Mouse (Mus musculus): Measurements from ENCODE around the gene Faf1. TPM values are rescaled to one million over a fixed set of nuclear protein-coding genes. Genes with fewer than 3 reads are reported as not detected.
A peak's percentile ranks its signal among the peaks of the same experiment; 100 is the strongest.

Gene Faf1
- total RNA-seq, 2 experiments from 2014 or later = 31.8 to 34.3 TPM

DNA sequence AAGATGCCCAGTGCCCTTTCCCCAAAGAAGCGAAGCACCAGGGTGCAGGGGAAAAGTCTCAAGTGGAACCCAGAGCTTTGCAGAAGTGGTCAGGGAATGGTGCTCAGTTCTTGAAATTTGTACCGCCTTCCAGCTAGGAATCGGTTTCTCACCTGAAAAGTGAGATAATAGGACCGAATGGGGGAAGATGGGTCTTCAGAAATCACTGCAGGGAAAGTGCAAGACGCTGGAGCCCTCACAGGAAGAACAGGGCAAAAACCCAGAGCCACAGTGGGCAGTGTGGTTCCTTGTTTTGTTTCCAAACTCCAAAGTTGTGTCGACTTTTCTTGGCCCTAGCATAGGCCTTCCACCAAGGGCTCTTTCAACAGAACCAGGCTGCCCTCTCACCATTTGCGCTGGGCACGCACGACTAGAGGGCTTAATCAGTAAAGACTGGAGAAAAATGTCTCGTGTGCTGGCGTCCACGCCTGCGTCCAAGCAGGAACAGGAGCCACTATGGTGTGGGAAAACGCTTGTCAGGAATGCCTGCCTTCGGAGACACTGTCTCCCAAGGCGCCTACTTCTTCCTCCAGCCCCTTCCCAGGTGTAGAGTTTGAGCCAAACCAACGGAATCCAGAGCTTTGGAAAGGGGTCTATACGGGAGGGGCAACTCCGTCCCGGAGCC, 297.7 kb downstream of the Faf1 start:
- intact Hi-C loops (cut with DNase I) = no loop called here
- DNase-seq (ENCODE audit: extremely low spot score in 1 of 2, low spot score in 2 of 2) = no peak

DNA sequence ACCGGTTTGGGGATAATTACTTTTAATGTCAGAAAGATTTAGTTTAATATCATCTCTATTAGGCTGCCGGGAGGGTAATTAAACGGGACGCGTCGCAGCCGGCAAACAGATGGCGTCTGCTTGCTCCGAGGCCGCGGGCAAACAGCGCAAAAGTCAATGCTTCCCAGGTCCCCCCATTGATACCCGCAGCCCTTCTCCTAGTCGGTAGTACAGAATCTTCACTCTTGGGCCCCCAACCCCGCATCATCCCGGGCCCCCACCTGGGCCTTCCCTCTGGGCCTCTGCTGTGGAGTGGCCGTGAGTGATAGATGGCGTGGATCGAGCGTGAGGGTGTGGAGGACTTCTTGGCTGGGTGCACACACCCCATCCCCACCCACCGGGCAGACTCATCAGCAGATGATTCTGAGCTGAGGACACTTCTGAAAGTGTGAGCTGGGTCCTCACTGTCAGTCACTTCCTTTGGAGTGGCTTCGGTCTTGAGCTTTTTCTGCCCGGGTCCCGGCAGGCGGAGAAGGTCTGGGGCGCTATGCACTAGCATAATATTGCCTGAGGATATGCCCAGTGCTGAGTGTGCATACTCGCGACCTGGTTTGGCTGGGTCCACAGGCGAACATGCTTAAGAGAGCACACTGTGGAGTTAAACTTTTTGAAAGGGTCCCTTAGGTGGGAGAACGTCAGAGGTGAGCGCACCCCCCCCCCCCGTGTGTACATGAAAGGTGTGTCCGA, 298.4 kb downstream of the Faf1 start:
- intact Hi-C loops (cut with DNase I) = loop anchor here (5.0 kb wide), 1 partner anchor 213 kb away; no protein-coding TSS in a partner anchor
- DNase-seq (ENCODE audit: extremely low spot score in 1 of 2, low spot score in 2 of 2) = no peak

DNA sequence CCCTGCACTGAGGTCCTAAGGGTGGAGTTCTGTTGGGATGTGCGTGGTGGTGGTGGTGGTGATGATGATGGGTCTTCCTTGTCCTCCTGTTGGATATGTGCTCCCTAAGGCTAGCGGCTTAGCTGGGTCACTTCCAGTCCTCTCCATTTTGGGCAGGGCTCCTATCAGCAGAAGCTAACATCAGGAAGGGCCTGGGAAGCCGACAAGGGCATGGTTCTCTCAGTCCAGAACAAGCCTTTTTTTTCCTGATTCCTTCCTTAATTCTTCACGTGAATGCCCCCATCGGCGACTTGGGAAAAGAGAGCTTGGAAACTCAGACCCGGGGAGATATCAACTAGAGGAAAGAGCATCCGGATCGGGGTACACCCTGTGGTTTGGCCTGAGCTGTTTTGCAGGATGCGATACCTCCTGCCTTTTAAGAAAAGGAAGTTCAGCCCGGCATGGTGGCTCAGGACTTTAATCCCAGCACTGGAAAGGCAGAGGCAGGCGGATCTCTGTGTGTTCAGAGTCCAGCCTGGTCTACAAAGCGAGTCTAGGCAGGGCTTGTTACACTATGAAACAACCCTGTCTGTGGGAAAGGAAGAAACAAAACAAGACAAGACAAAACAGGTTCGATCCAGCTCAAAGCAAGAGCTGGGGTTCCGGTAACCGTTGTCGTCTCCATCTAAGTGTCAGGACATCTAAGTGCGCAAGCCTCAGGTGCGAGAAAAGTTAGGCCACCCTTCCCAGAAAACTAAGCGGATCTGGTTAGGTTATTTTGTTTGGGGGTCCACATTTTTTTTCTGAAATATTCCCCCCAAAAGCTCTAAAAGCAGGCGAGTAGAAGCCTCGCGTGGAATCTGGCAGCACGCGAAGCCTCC, 299.2 kb downstream of the Faf1 start:
- intact Hi-C loops (cut with DNase I) = loop anchor here (5.0 kb wide), 1 partner anchor 213 kb away; no protein-coding TSS in a partner anchor
- no peak for DNase-seq (ENCODE audit: extremely low spot score in 1 of 2, low spot score in 2 of 2)

DNA sequence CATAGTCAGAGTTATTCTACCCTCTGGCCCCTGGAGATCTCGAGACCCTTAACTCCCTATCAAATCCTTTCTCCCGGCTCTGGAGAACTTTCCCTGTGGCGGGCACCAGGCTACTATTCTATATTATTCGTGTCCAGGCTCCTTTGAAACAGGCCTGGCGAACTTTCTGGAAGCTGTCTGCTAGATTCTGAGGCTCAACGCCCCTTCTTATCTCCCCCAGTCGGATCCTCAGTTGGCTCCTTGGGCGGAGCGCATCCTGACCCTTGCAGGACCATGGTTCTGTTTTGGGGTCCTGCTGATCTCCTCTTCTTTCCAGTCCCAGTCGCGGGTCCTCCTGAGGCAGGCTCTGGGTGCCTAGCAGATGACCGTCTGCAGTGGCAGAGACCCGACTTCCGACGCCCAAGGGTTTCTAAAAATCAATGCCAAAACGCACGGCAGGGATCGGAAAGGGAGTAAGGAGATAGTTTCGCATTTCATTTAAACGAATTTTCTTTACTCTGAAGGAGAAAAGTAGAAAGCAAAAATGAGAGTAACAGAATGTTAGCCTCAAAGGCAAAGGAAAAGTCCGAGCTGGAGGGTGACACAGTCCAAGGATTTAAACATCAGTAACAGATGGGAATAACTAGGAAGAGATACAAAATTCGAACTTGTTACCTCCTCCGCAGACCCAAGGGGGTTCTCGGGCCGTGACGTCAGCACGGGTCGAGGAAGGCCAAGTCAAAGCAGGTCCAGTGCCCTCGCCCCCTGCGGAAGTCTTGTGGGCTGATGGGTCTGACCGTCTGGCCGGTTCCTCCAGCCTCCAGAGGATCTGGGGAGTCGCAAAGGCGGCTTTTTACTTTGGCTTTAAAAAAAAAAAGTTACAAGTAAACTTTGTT, 300.1 kb downstream of the Faf1 start:
- DNase-seq (ENCODE audit: extremely low spot score in 1 of 2, low spot score in 2 of 2) = no peak

DNA sequence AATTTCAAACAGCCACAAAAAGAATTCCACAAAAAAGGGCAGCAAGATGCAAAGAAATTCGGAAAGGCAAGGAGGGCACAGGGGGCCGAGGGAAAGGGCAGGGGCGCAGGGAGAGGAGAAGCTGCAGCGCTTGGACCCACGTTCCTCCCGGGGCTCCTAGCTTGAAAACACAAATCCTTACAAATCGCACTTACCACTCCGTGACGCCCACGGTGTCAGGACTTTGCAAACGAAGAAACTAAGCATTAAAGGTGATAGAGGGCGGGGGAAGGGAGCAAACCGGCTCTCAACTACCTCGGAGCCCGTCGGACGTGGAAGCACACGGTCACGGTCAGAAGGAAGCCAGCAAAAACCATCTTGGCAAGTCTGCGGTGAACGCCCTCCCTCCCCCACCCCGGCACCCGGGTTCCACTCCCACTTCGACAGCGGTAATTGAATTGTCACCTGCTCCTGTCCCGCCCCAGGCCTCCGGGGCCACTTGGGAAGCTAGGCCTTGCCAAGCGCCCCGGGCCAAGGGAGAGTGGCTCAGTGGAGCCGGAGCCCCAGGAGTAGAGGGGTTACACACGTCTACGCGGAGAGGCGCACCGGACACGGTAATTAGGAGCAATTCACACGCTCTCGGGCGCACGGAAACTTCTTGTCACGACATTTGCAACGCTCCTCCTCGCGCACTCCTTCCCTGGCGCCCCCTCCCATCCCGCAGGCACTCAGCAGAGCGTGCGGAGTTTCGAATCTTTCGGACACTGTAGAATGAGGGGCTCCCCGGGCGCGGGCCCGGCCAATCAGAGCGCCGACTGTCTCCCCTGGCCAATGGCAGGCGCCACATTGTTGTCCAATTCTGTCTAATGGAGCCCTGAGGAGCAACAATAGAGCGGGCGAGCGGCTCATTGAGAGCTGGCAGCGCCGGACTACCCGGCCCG, 301.0 kb downstream of the Faf1 start, which contains the start of gene Dmrta2:
Gene Dmrta2, plus strand, starts transcription at position 906 of the 920 bp plus-strand sequence.
- intact Hi-C loops (cut with DNase I) = loop anchor here (5.0 kb wide), 1 partner anchor 215 kb away; no protein-coding TSS in a partner anchor

More for the DNA sequence above, 300.1 kb downstream of the Faf1 start:
- intact Hi-C loops (cut with DNase I) = loop anchor here (5.0 kb wide), 1 partner anchor 214 kb away; no protein-coding TSS in a partner anchor

DNA sequence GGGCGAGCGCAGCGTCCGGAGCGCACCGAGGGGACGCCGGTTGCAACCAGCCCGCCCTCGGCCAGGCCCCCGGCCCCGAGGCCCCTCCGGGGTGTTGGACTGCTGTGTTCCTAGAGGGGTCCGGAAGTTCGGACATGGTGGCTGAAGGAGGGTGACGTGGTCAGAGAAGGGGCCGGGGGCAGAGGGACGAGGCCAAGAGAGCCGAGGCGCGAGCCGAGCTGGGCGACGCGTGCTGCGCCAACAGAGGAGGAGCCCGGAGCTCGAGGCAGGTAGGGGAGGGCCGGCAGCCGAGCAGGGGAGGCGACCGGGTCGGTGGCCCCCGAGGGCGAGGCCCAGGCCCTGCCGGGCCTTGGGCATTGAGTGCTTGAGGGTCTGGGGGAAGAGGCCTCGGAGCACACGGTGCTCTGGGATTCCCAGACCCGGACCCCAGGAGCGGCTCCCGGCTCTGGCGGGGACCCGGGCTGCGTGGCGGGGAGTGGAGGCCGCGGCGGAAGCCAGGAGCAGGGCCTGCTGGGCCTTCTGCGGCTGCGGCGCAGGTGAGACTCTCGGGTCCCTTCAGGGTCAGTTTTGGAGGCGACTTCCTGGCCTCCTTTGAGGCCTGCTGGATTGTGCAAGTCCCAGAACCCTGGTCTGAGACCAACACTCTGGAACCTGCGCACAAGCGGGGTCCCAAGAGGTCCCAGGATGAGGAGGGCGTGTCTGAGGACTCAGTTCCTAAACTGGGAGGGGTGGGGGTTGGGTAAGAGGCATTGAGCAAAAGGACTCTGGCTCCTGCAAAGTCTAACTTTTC, 301.9 kb downstream of the Faf1 start:
- DNase-seq (ENCODE audit: extremely low spot score in 1 of 2, low spot score in 2 of 2) = peak in 1 of 2 experiments; percentile 40
- intact Hi-C loops (cut with DNase I) = loop anchor here (5.0 kb wide), 1 partner anchor 216 kb away; no protein-coding TSS in a partner anchor

More for the DNA sequence above, 301.0 kb downstream of the Faf1 start, which contains the start of gene Dmrta2:
- DNase-seq (ENCODE audit: extremely low spot score in 1 of 2, low spot score in 2 of 2) = peak; percentile 53 to 62

DNA sequence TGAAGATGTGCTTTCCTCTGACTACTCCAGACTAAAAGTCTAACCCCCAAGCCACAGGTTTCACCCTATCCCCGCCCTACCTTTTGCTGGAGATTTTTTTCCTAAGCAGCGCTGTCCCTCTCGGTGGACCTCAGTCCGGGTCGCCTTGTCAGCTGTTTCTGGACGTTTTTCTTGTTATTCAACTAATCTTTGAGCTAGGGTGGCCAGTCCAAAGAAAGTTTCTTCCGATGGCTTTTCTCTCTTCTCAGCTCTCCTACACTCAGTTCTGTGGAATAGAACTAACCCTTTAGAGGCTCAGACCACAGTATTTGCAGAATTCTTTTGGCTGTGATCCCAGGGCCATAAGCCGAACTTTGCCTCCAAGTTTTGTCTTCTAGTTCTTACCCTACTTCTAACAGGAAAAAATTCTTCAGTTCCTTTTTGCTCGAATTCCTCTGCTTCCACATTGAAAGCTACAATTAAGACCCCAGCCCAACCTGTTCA, 302.5 kb downstream of the Faf1 start:
- intact Hi-C loops (cut with DNase I) = loop anchor here (5.0 kb wide), 1 partner anchor 217 kb away; no protein-coding TSS in a partner anchor
- no peak for DNase-seq (ENCODE audit: extremely low spot score in 1 of 2, low spot score in 2 of 2)

DNA sequence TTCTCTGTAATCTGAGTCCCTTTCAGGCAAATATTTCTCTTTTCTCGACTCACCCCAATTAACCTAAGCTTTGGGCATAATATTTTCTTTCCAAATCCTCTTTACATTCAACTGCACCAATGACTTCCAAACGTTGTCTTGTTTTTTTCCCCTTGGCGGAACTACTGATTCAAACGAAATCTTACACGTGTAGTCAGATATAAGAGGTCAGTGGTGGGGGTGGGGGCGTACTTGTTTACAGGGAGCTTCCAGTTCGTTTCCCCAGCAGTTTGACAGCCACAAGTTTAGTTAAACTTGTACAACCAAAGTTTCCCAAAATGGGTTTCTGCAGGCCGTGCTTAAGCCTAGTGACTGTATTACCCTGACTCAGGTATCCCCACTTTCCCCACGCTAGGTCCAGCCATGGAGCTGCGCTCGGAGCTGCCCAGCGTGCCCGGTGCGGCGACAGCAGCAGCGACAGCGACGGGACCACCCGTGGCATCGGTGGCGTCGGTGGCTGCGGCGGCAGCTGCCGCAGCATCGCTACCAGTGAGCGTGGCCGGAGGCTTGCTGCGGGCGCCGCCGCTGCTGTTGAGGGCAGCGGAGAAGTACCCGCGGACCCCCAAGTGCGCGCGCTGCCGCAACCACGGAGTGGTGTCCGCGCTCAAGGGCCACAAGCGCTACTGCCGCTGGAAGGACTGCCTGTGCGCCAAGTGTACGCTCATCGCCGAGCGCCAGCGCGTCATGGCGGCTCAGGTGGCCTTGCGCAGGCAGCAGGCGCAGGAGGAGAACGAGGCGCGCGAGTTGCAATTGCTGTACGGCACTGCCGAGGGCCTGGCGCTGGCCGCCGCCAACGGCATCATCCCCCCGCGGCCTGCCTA, 303.3 kb downstream of the Faf1 start:
- peak in 1 of 2 experiments; percentile 37 for DNase-seq (ENCODE audit: extremely low spot score in 1 of 2, low spot score in 2 of 2)
- intact Hi-C loops (cut with DNase I) = loop anchor here (5.0 kb wide), 3 partner anchors 217 to 317 kb away; no protein-coding TSS in a partner anchor

DNA sequence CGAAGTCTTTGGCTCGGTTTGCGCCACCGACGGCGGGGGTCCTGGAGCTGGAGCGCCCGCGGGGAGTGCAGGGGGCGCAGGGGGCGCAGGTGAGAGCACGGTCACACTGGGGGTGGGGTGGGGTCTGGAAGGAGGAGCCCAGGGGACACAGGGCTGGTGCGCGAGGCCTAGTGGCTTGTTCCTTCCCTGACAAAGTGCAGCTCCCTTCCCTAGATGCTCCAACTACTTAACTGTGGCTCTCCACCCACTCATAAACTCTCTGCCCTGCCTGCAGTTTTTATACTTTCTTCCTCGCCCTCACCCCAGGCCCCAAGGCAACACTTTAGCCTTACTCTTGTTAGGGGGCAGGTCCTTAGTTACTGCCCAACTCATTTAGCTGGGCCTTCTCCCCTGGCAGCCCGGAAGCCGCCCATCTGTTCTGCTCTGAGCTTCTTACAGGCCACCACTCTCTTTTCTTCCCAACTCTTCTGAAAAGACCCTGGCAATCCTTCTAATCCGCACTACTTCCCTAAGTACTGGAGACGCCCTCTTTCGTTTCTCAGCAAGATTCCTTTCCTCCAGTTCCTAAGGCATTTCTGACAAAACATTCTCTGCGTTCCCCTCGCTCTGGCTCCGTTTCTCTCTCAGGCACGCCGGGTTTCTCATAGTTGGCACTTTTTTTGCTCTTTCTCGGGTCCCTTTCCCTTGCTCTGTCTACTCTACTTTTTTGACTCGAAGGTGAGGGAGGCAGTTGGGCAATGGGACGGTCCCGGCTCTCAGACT, 304.1 kb downstream of the Faf1 start:
- intact Hi-C loops (cut with DNase I) = loop anchor here (5.0 kb wide), 2 partner anchors 307 to 318 kb away; no protein-coding TSS in a partner anchor
- DNase-seq (ENCODE audit: extremely low spot score in 1 of 2, low spot score in 2 of 2) = peak in 1 of 2 experiments; percentile 32

DNA sequence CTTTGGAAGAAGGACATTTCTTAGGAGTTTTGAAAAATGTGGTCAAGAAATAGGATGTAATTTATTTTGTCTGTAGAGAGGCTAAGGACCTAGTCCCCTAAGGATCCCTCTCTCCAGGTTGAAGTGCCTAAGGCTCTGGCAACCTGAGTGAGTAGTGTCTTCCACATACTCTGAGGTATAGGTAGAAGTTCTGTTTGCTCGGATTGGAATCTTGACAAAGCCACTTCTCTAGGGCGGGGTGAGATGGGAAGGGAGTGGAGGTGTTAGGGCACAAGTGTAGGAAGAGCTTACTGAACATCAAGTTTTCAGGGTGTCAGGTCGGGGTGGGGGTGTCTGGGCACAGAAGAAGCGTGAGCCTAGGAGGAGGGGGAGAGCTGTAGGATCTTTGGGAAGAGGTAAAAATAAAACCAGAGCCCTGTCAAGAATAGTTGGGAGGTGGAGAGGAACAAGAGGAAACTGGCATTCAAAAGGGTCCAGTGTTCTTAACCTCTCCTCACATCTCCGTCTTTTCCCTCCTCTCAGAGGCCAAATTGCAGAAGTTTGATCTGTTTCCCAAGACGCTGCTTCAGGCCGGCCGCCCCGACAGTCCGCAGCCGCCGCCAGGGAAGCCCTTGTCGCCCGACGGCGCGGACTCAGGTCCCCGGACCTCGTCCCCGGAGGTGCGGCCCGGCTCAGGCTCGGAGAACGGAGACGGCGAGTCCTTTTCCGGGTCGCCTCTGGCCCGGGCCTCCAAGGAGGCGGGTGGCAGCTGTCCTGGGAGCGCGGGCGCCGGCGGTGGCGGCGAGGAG, 304.9 kb downstream of the Faf1 start:
- peak in 1 of 2 experiments; percentile 39 for DNase-seq (ENCODE audit: extremely low spot score in 1 of 2, low spot score in 2 of 2)
- intact Hi-C loops (cut with DNase I) = loop anchor here (5.0 kb wide), 2 partner anchors 306 to 319 kb away; no protein-coding TSS in a partner anchor

DNA sequence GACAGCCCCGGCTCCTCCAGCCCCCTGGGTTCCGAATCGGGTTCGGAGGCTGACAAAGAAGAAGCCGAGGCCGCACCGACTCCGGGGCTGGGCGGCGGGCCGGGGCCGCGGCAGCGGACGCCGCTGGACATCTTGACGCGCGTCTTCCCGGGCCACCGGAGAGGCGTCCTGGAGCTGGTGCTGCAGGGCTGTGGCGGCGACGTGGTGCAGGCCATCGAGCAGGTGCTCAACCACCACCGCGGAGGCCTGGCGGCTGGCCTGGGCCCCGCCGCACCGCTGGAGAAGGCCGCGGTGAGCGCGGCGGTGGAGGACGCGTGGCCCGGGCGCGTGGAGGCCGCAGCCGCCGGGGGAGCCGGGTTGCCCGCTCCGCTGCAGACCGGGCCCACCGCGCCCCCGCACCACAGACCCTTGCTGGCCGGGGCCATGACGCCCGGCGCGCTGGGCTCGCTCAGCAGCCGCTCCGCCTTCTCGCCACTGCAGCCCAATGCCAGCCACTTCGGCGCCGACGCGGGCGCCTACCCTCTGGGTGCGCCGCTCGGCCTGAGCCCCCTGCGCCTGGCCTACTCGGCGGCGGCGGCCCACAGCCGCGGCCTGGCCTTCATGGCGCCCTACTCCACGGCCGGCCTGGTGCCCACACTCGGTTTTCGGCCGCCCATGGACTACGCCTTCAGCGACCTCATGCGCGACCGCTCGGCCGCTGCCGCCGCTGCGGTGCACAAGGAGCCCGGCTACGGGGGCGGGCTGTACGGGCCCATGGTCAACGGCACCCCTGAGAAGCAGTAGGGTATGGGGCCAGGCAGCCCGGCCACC, 305.7 kb downstream of the Faf1 start:
- DNase-seq (ENCODE audit: extremely low spot score in 1 of 2, low spot score in 2 of 2) = peak in 1 of 2 experiments; percentile 34
- intact Hi-C loops (cut with DNase I) = loop anchor here (5.0 kb wide), 2 partner anchors 305 to 320 kb away; no protein-coding TSS in a partner anchor

DNA sequence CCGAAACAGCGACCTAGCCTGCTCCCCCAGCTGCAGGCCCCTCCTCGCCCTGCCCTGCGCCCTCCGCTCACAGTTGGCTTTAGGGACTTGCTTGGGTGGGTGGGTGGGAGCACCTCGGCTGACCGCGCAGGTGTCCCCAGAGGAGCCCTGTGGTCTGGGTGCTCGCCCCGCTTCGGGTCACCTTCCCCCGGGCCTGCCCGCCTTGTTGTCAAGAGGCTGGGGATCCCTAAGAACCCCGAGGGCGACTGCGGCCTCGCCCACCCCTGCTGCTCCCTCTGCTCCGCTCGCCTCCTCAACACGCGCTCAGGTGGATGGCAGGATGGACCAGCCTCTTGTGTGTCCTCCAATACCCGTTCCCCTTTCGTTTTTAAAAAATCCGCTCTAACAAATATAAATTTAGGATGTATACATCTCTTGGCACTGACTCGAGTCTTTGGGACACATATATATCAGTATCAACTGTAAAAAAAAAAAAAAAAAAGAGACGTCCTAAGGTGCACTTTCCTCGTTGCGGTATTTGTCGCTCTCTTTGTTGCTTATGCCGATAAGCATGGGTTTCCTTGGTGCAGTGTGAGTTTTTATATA, 306.4 kb downstream of the Faf1 start:
- intact Hi-C loops (cut with DNase I) = loop anchor here (5.0 kb wide), 2 partner anchors 305 to 320 kb away; no protein-coding TSS in a partner anchor
- DNase-seq (ENCODE audit: extremely low spot score in 1 of 2, low spot score in 2 of 2) = no peak

All from left cerebral cortex, postnatal 10 days (tissue).